Mouse (Mus musculus) forebrain, embryonic 12.5 days (tissue): ENCODE results near the gene Plxnb3. TPM values are rescaled to one million over a fixed set of nuclear protein-coding genes. Genes with fewer than 3 reads are reported as not detected.
"Not testable (repeated sequence)": the region's sequence is repeated elsewhere in the genome, so short reads cannot be mapped to it uniquely, and the experiment has no call there.

ENCODE experiments used
- ATAC-seq: fragments of 200-750 bp; cut with Nextera tagmentation; 2 replicates; pipeline ENCODE4 v1.8.0; 2017; ENCODE audit warnings: moderate TSS enrichment; ENCODE audit not compliant: low FRiP score
- H3K27ac ChIP-seq: fragments of 300-500 bp; sonication (generic); 2 replicates; pipeline ENCODE4 v1.5.1; 2016; ENCODE audit warnings: mild to moderate bottlenecking
- H3K27me3 ChIP-seq: fragments of 300-500 bp; sonication (generic); 2 replicates; pipeline ENCODE4 v1.6.1; 2016; ENCODE audit warnings: mild to moderate bottlenecking
- H3K36me3 ChIP-seq: fragments of 300-500 bp; sonication (generic); replicated peaks from 2 replicates; pipeline ENCODE4 v1.6.1; 2016; ENCODE audit warnings: mild to moderate bottlenecking
- H3K4me1 ChIP-seq: fragments of 300-500 bp; sonication (generic); 2 replicates; pipeline ENCODE4 v1.6.1; 2016
- H3K4me2 ChIP-seq: fragments of 300-500 bp; sonication (generic); 2 replicates; pipeline ENCODE4 v1.6.1; 2016; ENCODE audit warnings: mild to moderate bottlenecking, moderate library complexity
- H3K4me3 ChIP-seq: fragments of 300-500 bp; sonication (generic); replicated peaks from 2 replicates; pipeline ENCODE4 v1.5.1; 2016; ENCODE audit warnings: mild to moderate bottlenecking
- H3K9ac ChIP-seq: fragments of 300-500 bp; sonication (generic); 2 replicates; pipeline ENCODE4 v1.6.1; 2016; ENCODE audit warnings: mild to moderate bottlenecking
- H3K9me3 ChIP-seq: fragments of 300-500 bp; sonication (generic); 2 replicates; pipeline ENCODE4 v1.6.1; 2016
- WGBS: fragments of 180-500 bp; shearing (Covaris S2); methylation state at CpG from one replicate; pipeline ENCODE4 v1.1.7; 2016; 5-methylcytosine and 5-hydroxymethylcytosine counted together
- polyA plus RNA-seq: library from polyadenylated mRNA; unstranded; fragments of >200 nt; fragmentation: Nextera tagmentation; extraction: Ambion mirVana; gene quantifications from 2 replicates; pipeline ENCODE4 v1.2.1, GENCODE M21; 2016

The Plxnb3 gene
- polyA plus RNA-seq, result 0.08 and 0.19 TPM in 2 replicates

- H3K4me3 ChIP-seq, result no peak within 1 kb of the TSS
- H3K9ac ChIP-seq, result no peak within 1 kb of the TSS
- 61% methylated on average over 5 of the region's 5 CpGs for WGBS
- H3K9me3 ChIP-seq, result no peaks in the 10 kb centered on the region
- H3K27ac ChIP-seq, result no peak within 1 kb of the TSS
- no peak for ATAC-seq
- no peaks in the 10 kb centered on the region for H3K36me3 ChIP-seq
- no peaks in the 10 kb centered on the region; the same call in 1 of the 2 replicates for H3K27me3 ChIP-seq
- H3K4me2 ChIP-seq, result no peak within 1 kb of the TSS
- no peaks in the 10 kb centered on the region for H3K4me1 ChIP-seq
Observed at GRCm38 (mm10) chrX:73756334-73757140, at the start of gene Plxnb3. Plxnb3 (plus strand) TSS chrX:73757090.

DNA sequence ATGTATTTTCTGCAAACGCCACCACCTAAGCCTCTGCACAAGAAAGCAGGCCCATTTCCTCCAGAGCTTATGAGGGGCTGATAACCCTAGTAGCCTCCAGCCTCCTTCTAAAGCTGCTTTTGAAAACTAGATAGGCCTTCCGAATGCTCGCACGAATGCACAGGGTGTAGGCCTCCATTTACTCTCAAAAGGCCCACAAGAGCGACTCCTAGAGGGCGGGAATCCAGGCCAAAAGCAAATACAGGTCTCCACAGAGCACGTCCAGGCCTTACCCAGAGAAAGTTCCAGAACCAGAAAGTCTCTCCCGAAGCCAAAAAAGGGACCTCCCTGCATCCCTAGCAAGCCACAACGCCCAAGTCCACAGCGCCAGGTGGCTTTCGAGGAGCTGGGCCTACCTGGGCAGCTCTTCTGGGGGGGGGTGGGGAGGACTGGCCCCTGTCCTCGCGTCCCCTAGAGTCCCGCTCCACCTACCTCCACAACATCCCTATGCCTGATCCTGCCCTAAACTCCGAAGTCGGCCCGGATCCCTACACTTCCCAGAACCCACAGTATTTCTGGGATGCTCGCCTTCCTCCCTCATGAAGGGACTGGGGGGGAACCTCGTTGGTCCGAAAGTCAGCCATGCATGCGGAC is 41.3 kb upstream of the Plxnb3 start:
- Histone ChIP-seq H3K27ac (peak overlapping the region; percentile 82), H3K36me3 (peaks cover 5% of the 10 kb centered on the region), H3K4me2 (peak overlapping the region; percentile 66), H3K27me3 (no peaks in the 10 kb centered on the region), H3K4me1 (peaks cover 35% of the 10 kb centered on the region), H3K9me3 (no peaks in the 10 kb centered on the region), H3K4me3 (peak overlapping the region; percentile 52), H3K9ac (peak overlapping the region; percentile 54)
- ATAC-seq, result no peak; the same call in none of the 2 replicates
- WGBS, result 28% methylated on average over 20 of the region's 21 CpGs

- H3K27ac ChIP-seq, result peak within 1 kb of the TSS; percentile 82
- peak; percentile 92 for ATAC-seq
- no peaks in the 10 kb centered on the region for H3K27me3 ChIP-seq
- WGBS, result 17% methylated on average over 38 of the region's 45 CpGs
- H3K4me2 ChIP-seq, result peak within 1 kb of the TSS; percentile 66
- H3K4me3 ChIP-seq, result peak within 1 kb of the TSS; percentile 52
- no peaks in the 10 kb centered on the region for H3K9me3 ChIP-seq
- no peaks in the 10 kb centered on the region; the same call in 1 of the 2 replicates for H3K36me3 ChIP-seq
- H3K9ac ChIP-seq, result peak within 1 kb of the TSS; percentile 54
- H3K4me1 ChIP-seq, result peaks cover 35% of the 10 kb centered on the region
Observed at GRCm38 (mm10) chrX:73716109-73716661, 40.7 kb upstream of the Plxnb3 start, which contains the start of the genes Bcap31 and Abcd1. Bcap31 (minus strand) TSS chrX:73716175. Abcd1 (plus strand) TSS chrX:73716597.

- H3K27ac ChIP-seq, result peak overlapping the region; percentile 82; the same call in 1 of the 2 replicates
- H3K4me3 ChIP-seq, result peak overlapping the region; percentile 52
- peak overlapping the region; percentile 66 for H3K4me2 ChIP-seq
- H3K4me1 ChIP-seq, result peaks cover 35% of the 10 kb centered on the region
- H3K9me3 ChIP-seq, result no peaks in the 10 kb centered on the region
- H3K9ac ChIP-seq, result peak overlapping the region; percentile 45
- H3K27me3 ChIP-seq, result no peaks in the 10 kb centered on the region
- WGBS, result 30% methylated on average over 29 of the region's 30 CpGs
- peak; percentile 71 for ATAC-seq
- H3K36me3 ChIP-seq, result no peaks in the 10 kb centered on the region; the same call in 1 of the 2 replicates
Observed at GRCm38 (mm10) chrX:73716709-73717545, 40.0 kb upstream of the Plxnb3 start.

- Histone ChIP-seq H3K4me2 (peak overlapping the region; percentile 66), H3K4me3 (peak overlapping the region; percentile 52; the same call in 1 of the 2 replicates), H3K9ac (no peak overlapping the region), H3K36me3 (no peaks in the 10 kb centered on the region; the same call in 1 of the 2 replicates), H3K27me3 (no peaks in the 10 kb centered on the region), H3K27ac (no peak overlapping the region), H3K9me3 (no peaks in the 10 kb centered on the region), H3K4me1 (peaks cover 35% of the 10 kb centered on the region)
- WGBS, result 72% methylated on average over 11 of the region's 11 CpGs
- no peak for ATAC-seq
Observed at GRCm38 (mm10) chrX:73717667-73718066, 39.2 kb upstream of the Plxnb3 start.

GRCm38 (mm10) chrX:73718271-73718670 is 38.6 kb upstream of the Plxnb3 start:
- no peak overlapping the region for H3K27ac ChIP-seq
- H3K9ac ChIP-seq, result peak overlapping the region; percentile 4; the same call in 1 of the 2 replicates
- peak overlapping the region; percentile 66 for H3K4me2 ChIP-seq
- no peaks in the 10 kb centered on the region for H3K9me3 ChIP-seq
- H3K27me3 ChIP-seq, result no peaks in the 10 kb centered on the region
- H3K4me3 ChIP-seq, result no peak overlapping the region
- peaks cover 35% of the 10 kb centered on the region for H3K4me1 ChIP-seq
- WGBS, result 54% methylated on average over 3 of the region's 3 CpGs
- no peaks in the 10 kb centered on the region; the same call in 1 of the 2 replicates for H3K36me3 ChIP-seq
- no peak for ATAC-seq

GRCm38 (mm10) chrX:73718686-73719362 is 38.1 kb upstream of the Plxnb3 start:
- Histone ChIP-seq H3K4me1 (peaks cover 35% of the 10 kb centered on the region), H3K36me3 (no peaks in the 10 kb centered on the region), H3K27me3 (no peaks in the 10 kb centered on the region), H3K9me3 (no peaks in the 10 kb centered on the region), H3K4me3 (no peak overlapping the region), H3K27ac (peak overlapping the region; percentile 36; the same call in 1 of the 2 replicates), H3K4me2 (peak overlapping the region; percentile 66), H3K9ac (peak overlapping the region; percentile 4; the same call in 1 of the 2 replicates)
- WGBS, result 39% methylated on average over 5 of the region's 5 CpGs
- no peak for ATAC-seq

DNA sequence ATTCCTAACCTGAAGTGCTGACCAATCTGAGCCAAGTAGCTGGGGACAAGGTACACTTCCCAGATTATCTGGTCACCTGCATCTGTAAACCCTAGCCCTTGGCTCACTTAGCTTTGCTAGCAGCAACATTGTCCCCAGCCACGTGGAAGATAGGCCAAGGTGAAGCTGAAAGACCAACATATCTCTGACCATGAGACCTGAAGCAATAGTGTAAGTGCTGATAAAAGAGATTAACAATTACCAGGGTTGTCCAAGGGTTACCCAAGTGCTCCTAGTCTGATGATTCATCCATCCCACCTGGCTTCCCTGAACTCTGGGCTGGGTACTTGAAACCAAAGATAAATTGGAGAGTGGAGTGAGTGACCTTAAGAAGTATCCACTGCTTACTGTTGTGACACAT is 26.0 kb upstream of the Plxnb3 start:
- no peaks in the 10 kb centered on the region for H3K9me3 ChIP-seq
- no peak overlapping the region for H3K9ac ChIP-seq
- no peak for ATAC-seq
- no peak overlapping the region for H3K4me3 ChIP-seq
- no peaks in the 10 kb centered on the region for H3K27me3 ChIP-seq
- no peak overlapping the region for H3K27ac ChIP-seq
- H3K4me2 ChIP-seq, result no peak overlapping the region
- no peaks in the 10 kb centered on the region for H3K4me1 ChIP-seq
- H3K36me3 ChIP-seq, result no peaks in the 10 kb centered on the region
- WGBS, result 53% methylated on average over 1 of the region's 1 CpGs

DNA sequence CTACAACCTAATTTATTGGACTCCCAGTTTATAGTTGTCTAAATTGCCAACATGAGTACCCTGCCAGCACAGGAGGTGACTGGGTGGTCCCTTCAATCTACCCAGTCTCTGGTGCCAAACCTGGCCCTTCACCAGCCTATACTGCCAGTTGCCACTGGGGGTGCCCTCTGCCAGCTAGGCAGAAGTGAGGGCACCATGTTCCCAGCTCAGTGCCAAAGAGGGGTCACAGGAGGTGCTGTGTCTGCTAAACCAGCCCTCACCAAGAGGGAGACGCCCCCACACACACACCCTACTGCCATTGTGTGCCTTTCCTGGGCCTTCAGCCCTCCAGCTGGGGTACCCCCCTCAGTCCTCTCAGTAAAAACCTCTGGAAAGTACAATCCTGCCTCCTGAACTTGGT is 18.7 kb upstream of the Plxnb3 start:
- Histone ChIP-seq H3K36me3 (no peaks in the 10 kb centered on the region), H3K4me3 (no peak overlapping the region), H3K4me2 (no peak overlapping the region), H3K9me3 (no peaks in the 10 kb centered on the region), H3K9ac (no peak overlapping the region), H3K27ac (no peak overlapping the region), H3K4me1 (no peaks in the 10 kb centered on the region), H3K27me3 (no peaks in the 10 kb centered on the region)
- no peak for ATAC-seq
- WGBS, result 56% methylated on average over 1 of the region's 1 CpGs

- H3K4me2 ChIP-seq, result no peak overlapping the region
- 68% methylated on average over 5 of the region's 5 CpGs for WGBS
- no peaks in the 10 kb centered on the region for H3K9me3 ChIP-seq
- H3K9ac ChIP-seq, result no peak overlapping the region
- no peaks in the 10 kb centered on the region for H3K36me3 ChIP-seq
- H3K27ac ChIP-seq, result no peak overlapping the region
- ATAC-seq, result no peak
- no peaks in the 10 kb centered on the region for H3K27me3 ChIP-seq
- no peaks in the 10 kb centered on the region for H3K4me1 ChIP-seq
- H3K4me3 ChIP-seq, result no peak overlapping the region
Observed at GRCm38 (mm10) chrX:73739151-73739550, 17.7 kb upstream of the Plxnb3 start.

GRCm38 (mm10) chrX:73739841-73740240 is 17.0 kb upstream of the Plxnb3 start:
- H3K27me3 ChIP-seq, H3K4me2 ChIP-seq, H3K27ac ChIP-seq, H3K9ac ChIP-seq, H3K9me3 ChIP-seq, H3K4me3 ChIP-seq, ATAC-seq, H3K4me1 ChIP-seq, H3K36me3 ChIP-seq: not testable (repeated sequence)
- 96% methylated on average over 7 of the region's 7 CpGs for WGBS
